Mouse (Mus musculus): ENCODE results near the gene Ptdss2. TPM values are rescaled to one million over a fixed set of nuclear protein-coding genes. Genes with fewer than 3 reads are reported as not detected.

The Ptdss2 gene
- polyA plus RNA-seq, 1 experiment from 2014 or later, result 65.6 TPM

GRCm38 (mm10) chr7:141193348-141193856, 71.2 kb downstream of the Ptdss2 start:
- WGBS, result 0% methylated on average over 43 of the region's 43 CpGs
- no peaks in the 10 kb centered on the region for H3K9me3 ChIP-seq (ENCODE audit: control insufficient read depth, low read length)
- no peak; the same call in 1 of the 2 replicates for ATAC-seq (ENCODE audit: insufficient number of reproducible peaks, insufficient read depth, low FRiP score, low read depth)
- H3K4me1 ChIP-seq (ENCODE audit: control insufficient read depth in 2 of 2, insufficient read depth in 2 of 2, low read length in 2 of 2), result peaks cover 6 to 18% of the 10 kb centered on the region in 2 experiments; a peak in 3 of 4 replicates
- H3K27ac ChIP-seq (replicated peaks in 1 of 2; ENCODE audit: control insufficient read depth in 1 of 2, insufficient read depth in 1 of 2, low read depth in 2 of 2, low read length in 2 of 2), result peak overlapping the region; percentile 46 to 82; a peak in 3 of 4 replicates
- H3K4me3 ChIP-seq (ENCODE audit: control insufficient read depth in 1 of 2, insufficient read depth in 1 of 2, low read depth in 1 of 2, low read length in 2 of 2), result peak overlapping the region; percentile 75 to 83
- peaks cover 37% of the 10 kb centered on the region for H3K36me3 ChIP-seq (ENCODE audit: control insufficient read depth, insufficient read depth, low read length)
- peak overlapping the region; percentile 100 for H3K4me2 ChIP-seq (ENCODE audit: low read length)
- H3K9ac ChIP-seq (ENCODE audit: low read length), result peak overlapping the region; percentile 97
- H3K27me3 ChIP-seq (ENCODE audit: control insufficient read depth, insufficient read depth, low read length), result no peaks in the 10 kb centered on the region

- Histone ChIP-seq H3K27me3 (ENCODE audit: control insufficient read depth, insufficient read depth, low read length) (no peaks in the 10 kb centered on the region), H3K9me3 (ENCODE audit: control insufficient read depth, low read length) (no peaks in the 10 kb centered on the region), H3K4me3 (ENCODE audit: control insufficient read depth in 1 of 2, insufficient read depth in 1 of 2, low read depth in 1 of 2, low read length in 2 of 2) (peak within 1 kb of the TSS; percentile 75 to 83), H3K9ac (ENCODE audit: low read length) (peak within 1 kb of the TSS; percentile 97), H3K4me1 (ENCODE audit: control insufficient read depth in 2 of 2, insufficient read depth in 2 of 2, low read length in 2 of 2) (peaks cover 6 to 18% of the 10 kb centered on the region in 2 experiments; a peak in 3 of 4 replicates), H3K27ac (replicated peaks in 1 of 2; ENCODE audit: control insufficient read depth in 1 of 2, insufficient read depth in 1 of 2, low read depth in 2 of 2, low read length in 2 of 2) (peak within 1 kb of the TSS; percentile 66 to 82), H3K36me3 (ENCODE audit: control insufficient read depth, insufficient read depth, low read length) (peaks cover 36% of the 10 kb centered on the region), H3K4me2 (ENCODE audit: low read length) (peak within 1 kb of the TSS; percentile 100)
- ATAC-seq (ENCODE audit: insufficient number of reproducible peaks, insufficient read depth, low FRiP score, low read depth), result peak; percentile 96
- WGBS, result under 1% methylated on average over 37 of the region's 39 CpGs
Measured at GRCm38 (mm10) chr7:141193948-141194347, 71.8 kb downstream of the Ptdss2 start, which contains the start of the genes Hras and Lrrc56. Gene Hras (minus strand): TSS chr7:141194005. Gene Lrrc56 (plus strand): TSS chr7:141194157.

- peaks cover 31% of the 10 kb centered on the region for H3K36me3 ChIP-seq (ENCODE audit: control insufficient read depth, insufficient read depth, low read length)
- H3K9ac ChIP-seq (ENCODE audit: low read length), result peak overlapping the region; percentile 75
- no peaks in the 10 kb centered on the region for H3K9me3 ChIP-seq (ENCODE audit: control insufficient read depth, low read length)
- no peak for ATAC-seq (ENCODE audit: insufficient number of reproducible peaks, insufficient read depth, low FRiP score, low read depth)
- peak overlapping the region; percentile 66 to 82 for H3K27ac ChIP-seq (replicated peaks in 1 of 2; ENCODE audit: control insufficient read depth in 1 of 2, insufficient read depth in 1 of 2, low read depth in 2 of 2, low read length in 2 of 2)
- under 1% methylated on average over 23 of the region's 23 CpGs for WGBS
- H3K4me2 ChIP-seq (ENCODE audit: low read length), result peak overlapping the region; percentile 100
- no peaks in the 10 kb centered on the region for H3K27me3 ChIP-seq (ENCODE audit: control insufficient read depth, insufficient read depth, low read length)
- peak overlapping the region; percentile 70 to 83 for H3K4me3 ChIP-seq (ENCODE audit: control insufficient read depth in 1 of 2, insufficient read depth in 1 of 2, low read depth in 1 of 2, low read length in 2 of 2)
- peaks cover 6 to 18% of the 10 kb centered on the region in 2 experiments; a peak in 3 of 4 replicates for H3K4me1 ChIP-seq (ENCODE audit: control insufficient read depth in 2 of 2, insufficient read depth in 2 of 2, low read length in 2 of 2)
Measured at GRCm38 (mm10) chr7:141194409-141194808, 72.2 kb downstream of the Ptdss2 start.

- Histone ChIP-seq H3K27ac (replicated peaks in 1 of 2; ENCODE audit: control insufficient read depth in 1 of 2, insufficient read depth in 1 of 2, low read depth in 2 of 2, low read length in 2 of 2) (peak overlapping the region; percentile 66 to 82; a peak in 3 of 4 replicates), H3K36me3 (ENCODE audit: control insufficient read depth, insufficient read depth, low read length) (peaks cover 28% of the 10 kb centered on the region), H3K27me3 (ENCODE audit: control insufficient read depth, insufficient read depth, low read length) (no peaks in the 10 kb centered on the region), H3K9ac (ENCODE audit: low read length) (peak overlapping the region; percentile 75), H3K9me3 (ENCODE audit: control insufficient read depth, low read length) (no peaks in the 10 kb centered on the region), H3K4me1 (ENCODE audit: control insufficient read depth in 2 of 2, insufficient read depth in 2 of 2, low read length in 2 of 2) (peaks cover 6 to 18% of the 10 kb centered on the region in 2 experiments; a peak in 3 of 4 replicates), H3K4me3 (ENCODE audit: control insufficient read depth in 1 of 2, insufficient read depth in 1 of 2, low read depth in 1 of 2, low read length in 2 of 2) (peak overlapping the region; percentile 70 to 83), H3K4me2 (ENCODE audit: low read length) (peak overlapping the region; percentile 100)
- WGBS, result under 1% methylated on average over 28 of the region's 28 CpGs
- ATAC-seq (ENCODE audit: insufficient number of reproducible peaks, insufficient read depth, low FRiP score, low read depth), result no peak
Measured at GRCm38 (mm10) chr7:141194830-141195229, 72.6 kb downstream of the Ptdss2 start.

GRCm38 (mm10) chr7:141195754-141196153, 73.6 kb downstream of the Ptdss2 start:
- Histone ChIP-seq H3K27ac (replicated peaks in 1 of 2; ENCODE audit: control insufficient read depth in 1 of 2, insufficient read depth in 1 of 2, low read depth in 2 of 2, low read length in 2 of 2) (no peak overlapping the region), H3K9ac (ENCODE audit: low read length) (no peak overlapping the region), H3K4me3 (ENCODE audit: control insufficient read depth in 1 of 2, insufficient read depth in 1 of 2, low read depth in 1 of 2, low read length in 2 of 2) (no peak overlapping the region), H3K27me3 (ENCODE audit: control insufficient read depth, insufficient read depth, low read length) (no peaks in the 10 kb centered on the region), H3K4me1 (ENCODE audit: control insufficient read depth in 2 of 2, insufficient read depth in 2 of 2, low read length in 2 of 2) (peaks cover 6 to 18% of the 10 kb centered on the region in 2 experiments; a peak in 3 of 4 replicates), H3K9me3 (ENCODE audit: control insufficient read depth, low read length) (no peaks in the 10 kb centered on the region), H3K36me3 (ENCODE audit: control insufficient read depth, insufficient read depth, low read length) (peaks cover 19% of the 10 kb centered on the region), H3K4me2 (ENCODE audit: low read length) (no peak overlapping the region)
- no peak for ATAC-seq (ENCODE audit: insufficient number of reproducible peaks, insufficient read depth, low FRiP score, low read depth)
- WGBS, result 94% methylated on average over 2 of the region's 2 CpGs

- H3K36me3 ChIP-seq (ENCODE audit: control insufficient read depth, insufficient read depth, low read length), result peaks cover 9% of the 10 kb centered on the region
- H3K4me2 ChIP-seq (ENCODE audit: low read length), result no peak overlapping the region
- no peaks in the 10 kb centered on the region for H3K9me3 ChIP-seq (ENCODE audit: control insufficient read depth, low read length)
- no peak for ATAC-seq (ENCODE audit: insufficient number of reproducible peaks, insufficient read depth, low FRiP score, low read depth)
- H3K4me3 ChIP-seq (ENCODE audit: control insufficient read depth in 1 of 2, insufficient read depth in 1 of 2, low read depth in 1 of 2, low read length in 2 of 2), result no peak overlapping the region
- peaks cover 6 to 17% of the 10 kb centered on the region in 2 experiments; a peak in 3 of 4 replicates for H3K4me1 ChIP-seq (ENCODE audit: control insufficient read depth in 2 of 2, insufficient read depth in 2 of 2, low read length in 2 of 2)
- H3K27ac ChIP-seq (replicated peaks in 1 of 2; ENCODE audit: control insufficient read depth in 1 of 2, insufficient read depth in 1 of 2, low read depth in 2 of 2, low read length in 2 of 2), result no peak overlapping the region
- no peak overlapping the region for H3K9ac ChIP-seq (ENCODE audit: low read length)
- 81% methylated on average over 8 of the region's 8 CpGs for WGBS
- H3K27me3 ChIP-seq (ENCODE audit: control insufficient read depth, insufficient read depth, low read length), result no peaks in the 10 kb centered on the region
Measured at GRCm38 (mm10) chr7:141196619-141197282, 74.6 kb downstream of the Ptdss2 start.

- no peak for ATAC-seq (ENCODE audit: insufficient number of reproducible peaks, insufficient read depth, low FRiP score, low read depth)
- H3K4me3 ChIP-seq (ENCODE audit: control insufficient read depth in 1 of 2, insufficient read depth in 1 of 2, low read depth in 1 of 2, low read length in 2 of 2), result no peak overlapping the region
- no peak overlapping the region for H3K9ac ChIP-seq (ENCODE audit: low read length)
- no peak overlapping the region for H3K4me2 ChIP-seq (ENCODE audit: low read length)
- no peaks in the 10 kb centered on the region for H3K9me3 ChIP-seq (ENCODE audit: control insufficient read depth, low read length)
- H3K27ac ChIP-seq (replicated peaks in 1 of 2; ENCODE audit: control insufficient read depth in 1 of 2, insufficient read depth in 1 of 2, low read depth in 2 of 2, low read length in 2 of 2), result no peak overlapping the region
- no peaks in the 10 kb centered on the region for H3K36me3 ChIP-seq (ENCODE audit: control insufficient read depth, insufficient read depth, low read length)
- peaks cover 2 to 4% of the 10 kb centered on the region in 2 experiments; a peak in 3 of 4 replicates for H3K4me1 ChIP-seq (ENCODE audit: control insufficient read depth in 2 of 2, insufficient read depth in 2 of 2, low read length in 2 of 2)
- WGBS, result 90% methylated on average over 4 of the region's 4 CpGs
- no peaks in the 10 kb centered on the region for H3K27me3 ChIP-seq (ENCODE audit: control insufficient read depth, insufficient read depth, low read length)
Measured at GRCm38 (mm10) chr7:141198121-141198520, 75.9 kb downstream of the Ptdss2 start.
